In genomic region chr7:76371269-76371668, GRCm38 (mm10) we compare ENCODE assay signal across 26 mouse cellular contexts.
"Had no signal": no experiment of that assay in that cellular context is flagged by ENCODE, and none has a peak within 500 bp of the region (broad histone marks: within the 10 kb centered on the region; RNA-seq: fewer than 3 reads in every experiment).

No protein-coding gene starts in this region.

- H3K27ac ChIP-seq: heart, embryonic 10.5 days; heart, embryonic 13.5 days; heart, embryonic 15.5 days; hindbrain, embryonic 13.5 days; hindbrain, embryonic 15.5 days; hindbrain, postnatal 0 days; kidney, embryonic 15.5 days; layer of hippocampus, adult 2 months; left cerebral cortex, adult 2 months; limb, embryonic 10.5 days; limb, embryonic 12.5 days; liver, embryonic 13.5 days had no signal

- DNase-seq: gastrocnemius, postnatal 14 days; gastrocnemius, postnatal 36 days; heart, adult 18-20 months; heart, postnatal 14 days; heart, postnatal 36 days; kidney, adult 11 months; kidney, adult 2 months; kidney, adult 9 months; kidney, postnatal 10 days; kidney, postnatal 25 days; kidney, postnatal 4 days; liver; liver, embryonic 13.5 days had no signal

- H3K27me3 ChIP-seq: heart, embryonic 13.5 days; heart, embryonic 15.5 days; hindbrain, embryonic 15.5 days; kidney, embryonic 15.5 days; limb, embryonic 12.5 days; liver, embryonic 13.5 days had no signal

- H3K4me3 ChIP-seq: heart, embryonic 10.5 days; heart, embryonic 13.5 days; heart, embryonic 15.5 days; hindbrain, embryonic 13.5 days; hindbrain, embryonic 15.5 days; kidney, embryonic 15.5 days; layer of hippocampus, adult 2 months; left cerebral cortex, adult 2 months; limb, embryonic 10.5 days; limb, embryonic 12.5 days; liver, embryonic 13.5 days had no signal

- H3K9ac ChIP-seq: heart, embryonic 13.5 days; heart, embryonic 15.5 days; hindbrain, embryonic 13.5 days; hindbrain, embryonic 15.5 days; kidney, embryonic 15.5 days; limb, embryonic 12.5 days; liver, embryonic 13.5 days had no signal

- ATAC-seq: hindbrain, postnatal 0 days; intestine, embryonic 16.5 days had no signal

- H3K36me3 ChIP-seq: heart, embryonic 10.5 days; heart, embryonic 13.5 days; heart, embryonic 15.5 days; hindbrain, embryonic 13.5 days; hindbrain, embryonic 15.5 days; kidney, embryonic 15.5 days; limb, embryonic 10.5 days; limb, embryonic 12.5 days; liver, embryonic 13.5 days had no signal

- H3K9me3 ChIP-seq: heart, embryonic 10.5 days; heart, embryonic 13.5 days; heart, embryonic 15.5 days; hindbrain, embryonic 13.5 days; hindbrain, embryonic 15.5 days; kidney, embryonic 15.5 days; limb, embryonic 10.5 days; limb, embryonic 12.5 days; liver, embryonic 13.5 days had no signal

- H3K4me2 ChIP-seq: heart, embryonic 13.5 days; heart, embryonic 15.5 days; hindbrain, embryonic 13.5 days; hindbrain, embryonic 15.5 days; kidney, embryonic 15.5 days; limb, embryonic 12.5 days; liver, embryonic 11.5 days; liver, embryonic 13.5 days had no signal

- H3K4me1 ChIP-seq: hindbrain, embryonic 13.5 days; hindbrain, embryonic 15.5 days; limb, embryonic 10.5 days; limb, embryonic 12.5 days; liver, embryonic 13.5 days had no signal
